Mouse (Mus musculus): ENCODE measurements around the gene Hist1h2ab. TPM values are rescaled to one million over a fixed set of nuclear protein-coding genes. Genes with fewer than 3 reads are reported as not detected.
"Not testable (repeated sequence)": the region's sequence is repeated elsewhere in the genome, so short reads cannot be mapped to it uniquely, and the experiment has no call there.

Hist1h2ab gene
- polyA plus RNA-seq, 1 experiment from 2014 or later = 49.6 TPM

GRCm38 (mm10) chr13:23760972-23761864 lies 10.3 kb downstream of the Hist1h2ab start, which contains the start of gene Hist1h4a:
Hist1h4a (minus strand) TSS chr13:23761230.
- Histone ChIP-seq H3K4me3 (ENCODE audit: low read depth, low read length) (peak within 1 kb of the TSS; percentile 57), H3K27me3 (replicated peaks; ENCODE audit: control insufficient read depth, insufficient read depth, low read length) (no peaks in the 10 kb centered on the region), H3K4me1 (replicated peaks; ENCODE audit: control insufficient read depth, insufficient read depth, low read length) (peaks cover 17% of the 10 kb centered on the region), H3K36me3 (ENCODE audit: control insufficient read depth, insufficient read depth, low read length) (no peaks in the 10 kb centered on the region), H3K9me3 (ENCODE audit: control insufficient read depth, low read length) (no peaks in the 10 kb centered on the region), H3K4me2 (ENCODE audit: low read length) (peak within 1 kb of the TSS; percentile 91), H3K9ac (ENCODE audit: low read length) (peak within 1 kb of the TSS; percentile 84), H3K27ac (ENCODE audit: low read depth) (peak within 1 kb of the TSS; percentile 98)
- ATAC-seq (replicated peaks; ENCODE audit: low FRiP score, low TSS enrichment, low read depth) (peak; percentile 73), DNase-seq (ENCODE audit: low spot score) (peak; percentile 100)
- under 1% methylated on average over 61 of the region's 72 CpGs for WGBS

GRCm38 (mm10) chr13:23761871-23762821 lies 11.2 kb downstream of the Hist1h2ab start, which contains the start of gene Hist1h3a:
Hist1h3a (minus strand) TSS chr13:23762386.
- not testable (repeated sequence) for H3K27me3 ChIP-seq (replicated peaks; ENCODE audit: control insufficient read depth, insufficient read depth, low read length)

GRCm38 (mm10) chr13:23763242-23763585 lies 12.3 kb downstream of the Hist1h2ab start:
- Histone ChIP-seq H3K9ac (ENCODE audit: low read length) (peak overlapping the region; percentile 54), H3K9me3 (ENCODE audit: control insufficient read depth, low read length) (no peaks in the 10 kb centered on the region), H3K27me3 (replicated peaks; ENCODE audit: control insufficient read depth, insufficient read depth, low read length) (no peaks in the 10 kb centered on the region), H3K4me3 (ENCODE audit: low read depth, low read length) (peak overlapping the region; percentile 57), H3K27ac (ENCODE audit: low read depth) (peak overlapping the region; percentile 98), H3K36me3 (ENCODE audit: control insufficient read depth, insufficient read depth, low read length) (no peaks in the 10 kb centered on the region), H3K4me2 (ENCODE audit: low read length) (peak overlapping the region; percentile 91), H3K4me1 (replicated peaks; ENCODE audit: control insufficient read depth, insufficient read depth, low read length) (peaks cover 13% of the 10 kb centered on the region)
- ATAC-seq (replicated peaks; ENCODE audit: low FRiP score, low TSS enrichment, low read depth) (no peak), DNase-seq (ENCODE audit: low spot score) (no peak)
- 2% methylated on average over 10 of the region's 10 CpGs for WGBS

More at GRCm38 (mm10) chr13:23761871-23762821, 11.2 kb downstream of the Hist1h2ab start, which contains the start of gene Hist1h3a:
- H3K4me2 ChIP-seq (ENCODE audit: low read length) = peak within 1 kb of the TSS; percentile 91
- DNase-seq (ENCODE audit: low spot score) (peak; percentile 78), ATAC-seq (replicated peaks; ENCODE audit: low FRiP score, low TSS enrichment, low read depth) (peak; percentile 68)
- H3K4me3 ChIP-seq (ENCODE audit: low read depth, low read length) = peak within 1 kb of the TSS; percentile 57
- WGBS = under 1% methylated on average over 26 of the region's 52 CpGs
- H3K9ac ChIP-seq (ENCODE audit: low read length) = peak within 1 kb of the TSS; percentile 84
- peaks cover 17% of the 10 kb centered on the region for H3K4me1 ChIP-seq (replicated peaks; ENCODE audit: control insufficient read depth, insufficient read depth, low read length)
- peak within 1 kb of the TSS; percentile 98 for H3K27ac ChIP-seq (ENCODE audit: low read depth)
- not testable (repeated sequence) for H3K9me3 ChIP-seq (ENCODE audit: control insufficient read depth, low read length); H3K36me3 ChIP-seq (ENCODE audit: control insufficient read depth, insufficient read depth, low read length)

GRCm38 (mm10) chr13:23763586-23764323 lies 12.8 kb downstream of the Hist1h2ab start, which contains the start of gene Hist1h1a:
Hist1h1a (plus strand) TSS chr13:23763666.
- Histone ChIP-seq H3K4me2 (ENCODE audit: low read length) (peak within 1 kb of the TSS; percentile 91), H3K36me3 (ENCODE audit: control insufficient read depth, insufficient read depth, low read length) (no peaks in the 10 kb centered on the region), H3K4me3 (ENCODE audit: low read depth, low read length) (peak within 1 kb of the TSS; percentile 57), H3K27ac (ENCODE audit: low read depth) (peak within 1 kb of the TSS; percentile 98), H3K27me3 (replicated peaks; ENCODE audit: control insufficient read depth, insufficient read depth, low read length) (no peaks in the 10 kb centered on the region), H3K4me1 (replicated peaks; ENCODE audit: control insufficient read depth, insufficient read depth, low read length) (peaks cover 13% of the 10 kb centered on the region), H3K9ac (ENCODE audit: low read length) (peak within 1 kb of the TSS; percentile 70), H3K9me3 (ENCODE audit: control insufficient read depth, low read length) (no peaks in the 10 kb centered on the region)
- peak; percentile 57 for ATAC-seq (replicated peaks; ENCODE audit: low FRiP score, low TSS enrichment, low read depth)
- 4% methylated on average over 34 of the region's 34 CpGs for WGBS
- DNase-seq (ENCODE audit: low spot score) = peak; percentile 97

GRCm38 (mm10) chr13:23764324-23765171 lies 13.6 kb downstream of the Hist1h2ab start:
- DNase-seq (ENCODE audit: low spot score) (no peak), ATAC-seq (replicated peaks; ENCODE audit: low FRiP score, low TSS enrichment, low read depth) (no peak)
- no peaks in the 10 kb centered on the region for H3K36me3 ChIP-seq (ENCODE audit: control insufficient read depth, insufficient read depth, low read length)
- 38% methylated on average over 12 of the region's 12 CpGs for WGBS
- H3K9ac ChIP-seq (ENCODE audit: low read length) = peak overlapping the region; percentile 70
- H3K9me3 ChIP-seq (ENCODE audit: control insufficient read depth, low read length) = no peaks in the 10 kb centered on the region
- H3K4me1 ChIP-seq (replicated peaks; ENCODE audit: control insufficient read depth, insufficient read depth, low read length) = peaks cover 13% of the 10 kb centered on the region
- H3K4me3 ChIP-seq (ENCODE audit: low read depth, low read length) = peak overlapping the region; percentile 57
- H3K27me3 ChIP-seq (replicated peaks; ENCODE audit: control insufficient read depth, insufficient read depth, low read length) = no peaks in the 10 kb centered on the region
- peak overlapping the region; percentile 98 for H3K27ac ChIP-seq (ENCODE audit: low read depth)
- H3K4me2 ChIP-seq (ENCODE audit: low read length) = peak overlapping the region; percentile 91

GRCm38 (mm10) chr13:23765172-23765513 lies 14.2 kb downstream of the Hist1h2ab start:
- Histone ChIP-seq H3K36me3 (ENCODE audit: control insufficient read depth, insufficient read depth, low read length) (no peaks in the 10 kb centered on the region), H3K4me2 (ENCODE audit: low read length) (no peak overlapping the region), H3K27me3 (replicated peaks; ENCODE audit: control insufficient read depth, insufficient read depth, low read length) (no peaks in the 10 kb centered on the region), H3K27ac (ENCODE audit: low read depth) (no peak overlapping the region), H3K9me3 (ENCODE audit: control insufficient read depth, low read length) (no peaks in the 10 kb centered on the region), H3K4me1 (replicated peaks; ENCODE audit: control insufficient read depth, insufficient read depth, low read length) (peaks cover 13% of the 10 kb centered on the region), H3K9ac (ENCODE audit: low read length) (no peak overlapping the region), H3K4me3 (ENCODE audit: low read depth, low read length) (no peak overlapping the region)
- DNase-seq (ENCODE audit: low spot score) = no peak
- WGBS = 55% methylated on average over 1 of the region's 1 CpGs
- ATAC-seq (replicated peaks; ENCODE audit: low FRiP score, low TSS enrichment, low read depth) = no peak

GRCm38 (mm10) chr13:23766772-23767171 lies 15.8 kb downstream of the Hist1h2ab start:
- H3K4me2 ChIP-seq (ENCODE audit: low read length) = no peak overlapping the region
- peaks cover 16% of the 10 kb centered on the region for H3K4me1 ChIP-seq (replicated peaks; ENCODE audit: control insufficient read depth, insufficient read depth, low read length)
- H3K9me3 ChIP-seq (ENCODE audit: control insufficient read depth, low read length) = no peaks in the 10 kb centered on the region
- no peaks in the 10 kb centered on the region for H3K27me3 ChIP-seq (replicated peaks; ENCODE audit: control insufficient read depth, insufficient read depth, low read length)
- H3K27ac ChIP-seq (ENCODE audit: low read depth) = no peak overlapping the region
- no peak overlapping the region for H3K9ac ChIP-seq (ENCODE audit: low read length)
- no peak for DNase-seq (ENCODE audit: low spot score)
- no peak overlapping the region for H3K4me3 ChIP-seq (ENCODE audit: low read depth, low read length)
- no peaks in the 10 kb centered on the region for H3K36me3 ChIP-seq (ENCODE audit: control insufficient read depth, insufficient read depth, low read length)
- no peak for ATAC-seq (replicated peaks; ENCODE audit: low FRiP score, low TSS enrichment, low read depth)

Data from intestine, embryonic 14.5 days (tissue).